Mouse (Mus musculus): ENCODE results near the gene Osbpl10. TPM values are rescaled to one million over a fixed set of nuclear protein-coding genes. Genes with fewer than 3 reads are reported as not detected.

The Osbpl10 gene
- polyA plus RNA-seq, 1 experiment from 2014 or later: 1.4 TPM

GRCm38 (mm10) chr9:114977461-114978280 lies 698 bp upstream of the Osbpl10 start:
- Histone ChIP-seq H3K27ac (replicated peaks) (peak overlapping the region; percentile 89), H3K4me2 (replicated peaks; ENCODE audit: low read depth) (peak overlapping the region; percentile 97), H3K4me1 (replicated peaks; ENCODE audit: control insufficient read depth, insufficient read depth) (0 out of 2 replicates have a peak, but pooled peaks cover 3% of the 10 kb centered on the region), H3K4me3 (ENCODE audit: low read depth, low read length) (peak overlapping the region; percentile 77), H3K36me3 (ENCODE audit: control insufficient read depth, insufficient read depth, low read length) (no peaks in the 10 kb centered on the region), H3K9ac (ENCODE audit: low read length) (peak overlapping the region; percentile 76), H3K27me3 (ENCODE audit: control insufficient read depth, insufficient read depth, low read length) (no peaks in the 10 kb centered on the region), H3K9me3 (ENCODE audit: control insufficient read depth, low read length) (no peaks in the 10 kb centered on the region)
- TF ChIP-seq CTCF (IDR thresholded peaks at IDR 0.05; ENCODE audit: low read depth) (peak; percentile 28; the same call in 1 of the 2 replicates), EP300 (optimal IDR thresholded peaks at IDR 0.05) (no peak)
- peak; percentile 73 for ATAC-seq (ENCODE audit: low FRiP score, low TSS enrichment)
- WGBS: 10% methylated on average over 30 of the region's 31 CpGs
- DNase-seq (ENCODE audit: low spot score): no peak

- Histone ChIP-seq H3K4me1 (replicated peaks; ENCODE audit: control insufficient read depth, insufficient read depth) (0 out of 2 replicates have a peak, but pooled peaks cover 3% of the 10 kb centered on the region), H3K36me3 (ENCODE audit: control insufficient read depth, insufficient read depth, low read length) (no peaks in the 10 kb centered on the region), H3K4me3 (ENCODE audit: low read depth, low read length) (no peak overlapping the region), H3K9ac (ENCODE audit: low read length) (no peak overlapping the region), H3K9me3 (ENCODE audit: control insufficient read depth, low read length) (no peaks in the 10 kb centered on the region), H3K27me3 (ENCODE audit: control insufficient read depth, insufficient read depth, low read length) (no peaks in the 10 kb centered on the region), H3K4me2 (replicated peaks; ENCODE audit: low read depth) (no peak overlapping the region; the same call in 1 of the 2 replicates), H3K27ac (replicated peaks) (no peak overlapping the region)
- TF ChIP-seq CTCF (IDR thresholded peaks at IDR 0.05; ENCODE audit: low read depth) (no peak), EP300 (optimal IDR thresholded peaks at IDR 0.05) (no peak)
- 56% methylated on average over 6 of the region's 6 CpGs for WGBS
- no peak for ATAC-seq (ENCODE audit: low FRiP score, low TSS enrichment)
- DNase-seq (ENCODE audit: low spot score): no peak
These were observed 1.6 kb downstream of the Osbpl10 start for GRCm38 (mm10) chr9:114979969-114980368.

GRCm38 (mm10) chr9:114982689-114983360 lies 4.5 kb downstream of the Osbpl10 start, which contains the start of gene Rps27rt:
TSS of gene Rps27rt (minus strand) at chr9:114982739.
- Histone ChIP-seq H3K27me3 (ENCODE audit: control insufficient read depth, insufficient read depth, low read length) (no peaks in the 10 kb centered on the region), H3K4me1 (replicated peaks; ENCODE audit: control insufficient read depth, insufficient read depth) (0 out of 2 replicates have a peak, but pooled peaks cover 3% of the 10 kb centered on the region), H3K9me3 (ENCODE audit: control insufficient read depth, low read length) (no peaks in the 10 kb centered on the region), H3K27ac (replicated peaks) (no peak within 1 kb of the TSS), H3K4me2 (replicated peaks; ENCODE audit: low read depth) (no peak within 1 kb of the TSS), H3K4me3 (ENCODE audit: low read depth, low read length) (no peak within 1 kb of the TSS), H3K9ac (ENCODE audit: low read length) (no peak within 1 kb of the TSS), H3K36me3 (ENCODE audit: control insufficient read depth, insufficient read depth, low read length) (no peaks in the 10 kb centered on the region)
- TF ChIP-seq EP300 (optimal IDR thresholded peaks at IDR 0.05): no peak
- no peak for TF ChIP-seq CTCF (IDR thresholded peaks at IDR 0.05; ENCODE audit: low read depth)
- ATAC-seq (ENCODE audit: low FRiP score, low TSS enrichment) (no peak), DNase-seq (ENCODE audit: low spot score) (no peak)
- 91% methylated on average over 16 of the region's 16 CpGs for WGBS

GRCm38 (mm10) chr9:114985741-114986140 lies 7.4 kb downstream of the Osbpl10 start:
- 89% methylated on average over 5 of the region's 5 CpGs for WGBS
- no peak for TF ChIP-seq EP300 (optimal IDR thresholded peaks at IDR 0.05)
- TF ChIP-seq CTCF (IDR thresholded peaks at IDR 0.05; ENCODE audit: low read depth): no peak

GRCm38 (mm10) chr9:114986361-114986760 lies 8.0 kb downstream of the Osbpl10 start:
- DNase-seq (ENCODE audit: low spot score) (no peak), ATAC-seq (ENCODE audit: low FRiP score, low TSS enrichment) (no peak)
- no peak overlapping the region for H3K4me2 ChIP-seq (replicated peaks; ENCODE audit: low read depth)
- no peaks in the 10 kb centered on the region for H3K36me3 ChIP-seq (ENCODE audit: control insufficient read depth, insufficient read depth, low read length)
- no peaks in the 10 kb centered on the region for H3K9me3 ChIP-seq (ENCODE audit: control insufficient read depth, low read length)
- no peak overlapping the region for H3K4me3 ChIP-seq (ENCODE audit: low read depth, low read length)
- no peaks in the 10 kb centered on the region for H3K4me1 ChIP-seq (replicated peaks; ENCODE audit: control insufficient read depth, insufficient read depth)
- 93% methylated on average over 5 of the region's 5 CpGs for WGBS
- no peaks in the 10 kb centered on the region for H3K27me3 ChIP-seq (ENCODE audit: control insufficient read depth, insufficient read depth, low read length)
- no peak for TF ChIP-seq CTCF (IDR thresholded peaks at IDR 0.05; ENCODE audit: low read depth)
- TF ChIP-seq EP300 (optimal IDR thresholded peaks at IDR 0.05): no peak
- H3K9ac ChIP-seq (ENCODE audit: low read length): no peak overlapping the region
- H3K27ac ChIP-seq (replicated peaks): no peak overlapping the region

More at GRCm38 (mm10) chr9:114985741-114986140, 7.4 kb downstream of the Osbpl10 start:
- Histone ChIP-seq H3K4me3 (ENCODE audit: low read depth, low read length) (no peak overlapping the region), H3K36me3 (ENCODE audit: control insufficient read depth, insufficient read depth, low read length) (no peaks in the 10 kb centered on the region), H3K9ac (ENCODE audit: low read length) (no peak overlapping the region), H3K9me3 (ENCODE audit: control insufficient read depth, low read length) (no peaks in the 10 kb centered on the region), H3K27ac (replicated peaks) (no peak overlapping the region), H3K27me3 (ENCODE audit: control insufficient read depth, insufficient read depth, low read length) (no peaks in the 10 kb centered on the region), H3K4me1 (replicated peaks; ENCODE audit: control insufficient read depth, insufficient read depth) (no peaks in the 10 kb centered on the region), H3K4me2 (replicated peaks; ENCODE audit: low read depth) (no peak overlapping the region)
- ATAC-seq (ENCODE audit: low FRiP score, low TSS enrichment) (no peak), DNase-seq (ENCODE audit: low spot score) (no peak)

Data from stomach, postnatal 0 days (tissue).